Mouse (Mus musculus) liver, postnatal 0 days (tissue): ENCODE results near the gene Hipk2.

Experiments
- CTCF ChIP-seq: sonication (generic); IDR thresholded peaks from 2 replicates; pipeline ENCODE4 v1.5.1; 2016; ENCODE audit warnings: antibody characterized with exemption, low read depth
- EP300 ChIP-seq: IDR thresholded peaks from 2 replicates; pipeline ENCODE4 v1.6.1; 2016; ENCODE audit warnings: antibody characterized with exemption, low read depth, mild to moderate bottlenecking

DNA sequence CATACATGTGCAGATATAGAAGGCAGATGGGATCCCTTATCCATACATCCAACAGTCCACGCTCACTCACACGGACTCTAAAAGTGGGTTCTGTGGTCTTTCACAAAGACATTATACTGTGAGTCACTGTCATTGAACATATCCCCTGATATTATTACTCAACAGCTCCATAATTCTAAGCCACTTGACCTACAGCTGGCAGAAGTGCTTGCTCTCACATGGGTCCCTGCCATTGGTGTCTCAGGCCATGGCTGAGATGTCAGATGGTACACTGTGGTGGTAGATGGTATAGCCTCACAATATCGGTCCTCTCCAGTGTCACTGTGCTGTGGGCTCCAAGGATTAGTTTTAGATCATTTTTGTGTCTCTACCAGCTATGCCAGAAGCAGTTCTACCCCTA, 42.2 kb downstream of the Hipk2 start:
- TF ChIP-seq EP300 (no peak), CTCF (no peak)
